In genomic region chr6:48552918-48553317, GRCm38 (mm10) we compare ENCODE assay signal across 10 mouse cellular contexts. TPM values are rescaled to one million over a fixed set of nuclear protein-coding genes. Genes with fewer than 3 reads are reported as not detected.
A peak's percentile ranks its signal among the peaks of the same experiment; 100 is the strongest.
DNase-seq lines count a peak whose midpoint lies in the region; ATAC-seq lines count a peak whose summit lies in the region.
"Had no signal": no experiment of that assay in that cellular context is flagged by ENCODE, and none has a peak within 500 bp of the region (broad histone marks: within the 10 kb centered on the region; RNA-seq: fewer than 3 reads in every experiment).

No protein-coding gene starts in this region.

- ATAC-seq in activated CD4-positive, CD25-positive, alpha-beta regulatory T cell, adult 4 months, result no peak

- peak; percentile 37 for DNase-seq in cerebellum, adult 9-11 months
- DNase-seq in cerebellum, adult 8-10 months, result no peak
- DNase-seq in urinary bladder, postnatal 14 days (ENCODE audit: low spot score), result peak; percentile 45
- DNase-seq in urinary bladder, adult 2 months (ENCODE audit: low spot score), result no peak
- peak; percentile 37 for DNase-seq in lung, postnatal 14 days
- no peak for DNase-seq in gastrocnemius, postnatal 14 days
- no peak for DNase-seq in cerebellum, postnatal 36 days
- DNase-seq: left cerebral cortex, postnatal 4 days had no signal

- intact Hi-C loops in gastrocnemius, postnatal 14 days (cut with DNase I; ENCODE audit: low total_unique reads), result no loop called here

RNA-seq across cellular contexts. Expression of gene Lrrc61, which starts 1.7 kb away (rescaled TPM):
- polyA plus RNA-seq in urinary bladder, adult 2 months (2012; rRNA removed), result 12.3 and 13.4 TPM in 2 replicates
- 10 to 100 TPM; 35.8 to 39.8 TPM for polyA plus RNA-seq in activated CD4-positive, CD25-positive, alpha-beta regulatory T cell, adult 4 months (2017; shearing (Covaris generic))
- total RNA-seq in gastrocnemius, postnatal 14 days (2021), result 10 to 100 TPM; 13.2 to 15.4 TPM

RNA-seq across cellular contexts. Expression of gene Atp6v0e2, which starts 15.5 kb away (rescaled TPM):
- 50.0 and 56.9 TPM in 2 replicates for polyA plus RNA-seq in urinary bladder, adult 2 months (2012; rRNA removed)
- not detected for polyA plus RNA-seq in activated CD4-positive, CD25-positive, alpha-beta regulatory T cell, adult 4 months (2017; shearing (Covaris generic))
- total RNA-seq in gastrocnemius, postnatal 14 days (2021), result 10 to 100 TPM; 48.6 to 48.9 TPM

RNA-seq across cellular contexts. Expression of gene Rarres2, which starts 19.7 kb away (rescaled TPM):
- polyA plus RNA-seq in urinary bladder, adult 2 months (2012; rRNA removed), result 374 and 453 TPM in 2 replicates
- under 1 TPM in 1 of 2 experiments, not detected in 1; 0.83 TPM for polyA plus RNA-seq in activated CD4-positive, CD25-positive, alpha-beta regulatory T cell, adult 4 months (2017; shearing (Covaris generic))
- total RNA-seq in gastrocnemius, postnatal 14 days (2021), result 10 to 100 TPM; 22.2 to 35.7 TPM

RNA-seq across cellular contexts. Expression of gene Gm45021, which starts 36.5 kb away (rescaled TPM):
- polyA plus RNA-seq in urinary bladder, adult 2 months (2012; rRNA removed), result 0.47 and 0.56 TPM in 2 replicates
- polyA plus RNA-seq in activated CD4-positive, CD25-positive, alpha-beta regulatory T cell, adult 4 months (2017; shearing (Covaris generic)), result not detected
- not detected for total RNA-seq in gastrocnemius, postnatal 14 days (2021)
- total RNA-seq: left cerebral cortex, postnatal 4 days had no signal
- polyA plus RNA-seq: forebrain, embryonic 10.5 days had no signal

RNA-seq across cellular contexts. Expression of gene Repin1, which starts 40.8 kb away (rescaled TPM):
- polyA plus RNA-seq in urinary bladder, adult 2 months (2012; rRNA removed), result 45.0 and 45.4 TPM in 2 replicates
- polyA plus RNA-seq in activated CD4-positive, CD25-positive, alpha-beta regulatory T cell, adult 4 months (2017; shearing (Covaris generic)), result 1 to 10 TPM; 2.1 to 3.3 TPM
- total RNA-seq in gastrocnemius, postnatal 14 days (2021), result 10 to 100 TPM; 18.5 to 19.0 TPM

Comparison
In these comparisons a context has a peak if more than half of its experiments do, and no peak if none do; other contexts are left out.
1. DNase-seq: peak in cerebellum, adult 9-11 months (single experiment), urinary bladder, postnatal 14 days (single experiment) and lung, postnatal 14 days (single experiment); none in cerebellum, adult 8-10 months (single experiment), urinary bladder, adult 2 months (single experiment), gastrocnemius, postnatal 14 days (single experiment) and cerebellum, postnatal 36 days (0 of 2).
2. RNA of gene Atp6v0e2, which starts 15.5 kb away (polyA plus RNA-seq): 50.0 to 56.9 TPM in urinary bladder, adult 2 months; not detected in activated CD4-positive, CD25-positive, alpha-beta regulatory T cell, adult 4 months; every median in the first group is over 10 times any median in the second.
3. RNA of gene Rarres2, which starts 19.7 kb away (polyA plus RNA-seq): 374 to 453 TPM in urinary bladder, adult 2 months; 0.83 TPM in activated CD4-positive, CD25-positive, alpha-beta regulatory T cell, adult 4 months; every median in the first group is over 100 times any median in the second.